Mouse (Mus musculus): ENCODE measurements around the gene Hao2.
A peak's percentile ranks its signal among the peaks of the same experiment; 100 is the strongest.

Gene Hao2

DNA sequence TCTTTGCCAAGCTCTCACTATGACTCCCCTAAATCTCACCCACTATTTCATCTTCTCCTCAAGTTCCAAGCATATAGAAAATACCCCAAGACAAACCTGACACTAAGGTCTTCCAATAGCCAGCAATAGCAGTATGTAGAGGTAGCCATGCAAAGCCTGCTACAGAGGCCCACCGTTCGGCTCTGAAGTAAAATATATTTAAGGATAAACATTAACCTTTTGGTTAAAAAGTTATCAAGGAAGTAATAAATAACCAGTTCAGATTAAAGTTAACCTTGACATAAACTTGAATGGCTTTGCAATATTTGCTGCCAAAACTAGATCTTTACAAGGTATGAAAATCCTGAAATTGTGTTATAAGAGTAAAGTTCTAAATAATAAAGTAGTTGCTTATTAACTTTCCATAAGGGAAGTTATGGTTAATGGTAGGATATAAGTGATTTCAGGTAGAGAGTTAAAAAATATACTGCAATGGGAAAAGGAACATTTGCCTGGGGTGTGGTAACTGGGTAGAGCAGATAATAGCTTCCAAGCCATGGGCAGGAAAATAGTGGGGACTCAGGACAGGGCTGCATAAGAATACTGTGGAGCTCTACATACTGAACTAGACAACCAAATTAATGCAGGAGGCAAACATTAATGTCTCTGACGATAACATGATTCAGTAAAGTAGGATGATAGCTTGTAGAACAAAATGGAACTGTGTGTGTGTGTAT, at the start of gene Hao2:
Gene Hao2, minus strand, starts transcription at position 183 of the 716 bp plus-strand sequence.
- no peak for DNase-seq (ENCODE audit: low read depth, low spot score)

DNA sequence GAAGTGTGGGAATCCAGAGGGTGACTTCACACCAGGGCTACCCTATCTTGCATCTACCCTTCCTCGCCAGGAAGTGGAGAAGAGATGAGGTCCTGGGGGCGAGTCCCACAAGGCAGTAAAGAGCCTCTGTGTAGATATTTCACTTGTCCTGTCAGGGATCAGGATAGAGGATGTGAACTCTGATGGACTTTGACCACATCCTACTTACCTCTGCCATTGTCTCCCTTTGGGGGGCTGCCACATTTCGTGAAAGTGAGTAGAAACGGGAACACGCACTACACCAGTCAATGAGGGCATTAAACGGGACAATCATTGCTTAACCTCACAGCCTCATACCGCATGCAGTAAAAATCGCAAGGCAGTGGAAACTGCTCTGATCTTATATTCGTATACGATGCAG, 48.6 kb upstream of the Hao2 start:
- DNase-seq (ENCODE audit: low read depth, low spot score), result no peak

DNA sequence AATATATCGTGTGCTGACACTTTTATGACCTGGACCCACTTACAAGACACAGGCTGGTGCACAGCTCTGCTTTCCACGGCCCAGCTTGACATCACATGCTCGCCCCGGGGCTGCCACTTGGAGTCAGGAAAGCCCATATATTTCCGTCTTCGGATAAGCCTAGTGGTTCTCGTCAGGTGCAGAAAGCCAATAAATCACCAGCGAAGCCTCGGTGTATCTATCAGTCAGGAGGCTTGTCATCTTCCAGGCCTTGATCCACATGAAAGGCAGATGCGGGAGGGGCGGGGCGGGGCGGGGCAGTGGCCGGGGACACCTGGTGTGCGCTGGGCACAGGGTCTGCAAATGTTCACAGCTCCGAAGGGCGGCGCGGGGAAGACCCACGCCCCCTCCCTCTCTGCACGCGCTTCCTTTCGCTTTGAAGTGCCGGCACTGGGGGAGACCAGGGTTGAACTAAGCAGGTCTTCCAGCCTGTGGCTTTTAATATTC, 48.1 kb upstream of the Hao2 start:
- DNase-seq (ENCODE audit: low read depth, low spot score), result no peak

DNA sequence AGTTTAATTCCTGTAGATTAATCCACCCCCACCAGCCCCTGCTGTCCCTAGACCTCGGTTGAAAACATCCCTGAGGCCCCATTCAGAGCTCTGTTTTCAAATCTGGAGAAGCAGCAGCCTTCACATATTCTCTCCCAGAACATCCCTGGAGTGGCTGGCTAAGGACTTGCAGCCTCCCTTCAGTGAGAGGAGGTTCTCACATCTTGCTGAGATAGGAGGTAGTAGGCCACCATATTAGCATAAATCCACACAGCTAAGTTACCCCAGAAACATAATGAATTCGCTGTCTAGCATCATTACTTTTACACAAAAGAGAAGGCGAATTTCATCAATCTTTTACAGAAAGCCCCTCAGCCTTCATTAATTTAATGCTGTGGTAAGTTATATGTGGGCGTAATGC, 47.2 kb upstream of the Hao2 start:
- DNase-seq (ENCODE audit: low read depth, low spot score), result no peak

DNA sequence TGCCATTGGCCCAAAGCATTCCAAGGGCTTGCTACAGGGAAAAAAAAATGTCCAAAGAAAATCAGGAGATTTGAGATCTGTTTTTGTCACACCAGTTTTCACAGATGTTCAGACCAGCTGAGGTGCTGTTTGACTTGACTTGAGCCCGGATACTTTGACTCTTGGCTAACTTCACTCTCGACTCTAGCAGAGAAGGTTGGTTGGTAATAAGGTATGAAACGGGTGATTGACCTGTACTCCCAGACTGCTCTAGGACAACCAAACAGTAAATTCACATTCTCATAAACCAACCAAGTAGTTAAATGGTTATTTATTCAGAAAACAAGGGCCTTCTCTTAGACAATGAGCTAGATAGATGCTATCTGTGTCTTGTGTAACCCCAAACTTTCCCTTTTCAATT, 43.4 kb upstream of the Hao2 start:
- DNase-seq (ENCODE audit: low read depth, low spot score), result no peak

DNA sequence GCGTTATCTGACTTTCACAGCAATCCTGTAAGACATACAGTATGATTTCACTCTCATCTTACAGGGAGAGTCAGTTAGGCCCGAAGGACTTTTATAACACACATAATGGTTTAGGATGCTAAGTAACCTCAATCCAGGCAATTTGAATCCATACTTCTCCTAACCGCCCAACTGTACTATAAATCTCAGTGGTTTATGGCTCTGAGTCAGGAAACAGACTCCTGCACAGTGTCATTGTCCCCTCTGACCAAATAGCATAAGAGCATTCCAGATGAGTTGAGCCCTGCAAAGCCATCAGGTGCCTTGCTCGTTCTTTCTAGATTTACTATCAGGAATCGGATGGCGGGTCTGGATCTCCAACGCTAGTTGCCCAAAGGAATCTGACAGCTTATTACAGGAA, 41.6 kb upstream of the Hao2 start:
- no peak for DNase-seq (ENCODE audit: low read depth, low spot score)

DNA sequence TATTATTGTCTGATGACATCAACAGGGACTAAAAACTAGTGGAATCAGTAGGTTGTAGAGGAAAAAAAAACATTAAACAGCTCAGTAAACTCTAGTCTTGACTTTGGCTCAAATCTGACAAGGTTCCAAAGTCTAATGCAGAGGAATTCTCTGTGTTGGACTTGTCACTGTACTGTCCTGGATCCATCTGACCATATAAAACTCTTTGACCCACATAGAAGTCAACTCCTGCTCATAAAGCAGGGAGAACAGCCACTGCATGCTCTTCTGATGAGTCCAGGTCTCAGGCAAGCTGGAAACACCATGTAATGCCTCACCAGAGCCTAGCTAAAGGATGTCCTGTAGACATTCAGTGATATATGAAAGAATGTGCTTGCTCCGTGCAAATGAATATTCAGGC, 41.0 kb upstream of the Hao2 start:
- no peak for DNase-seq (ENCODE audit: low read depth, low spot score)

DNA sequence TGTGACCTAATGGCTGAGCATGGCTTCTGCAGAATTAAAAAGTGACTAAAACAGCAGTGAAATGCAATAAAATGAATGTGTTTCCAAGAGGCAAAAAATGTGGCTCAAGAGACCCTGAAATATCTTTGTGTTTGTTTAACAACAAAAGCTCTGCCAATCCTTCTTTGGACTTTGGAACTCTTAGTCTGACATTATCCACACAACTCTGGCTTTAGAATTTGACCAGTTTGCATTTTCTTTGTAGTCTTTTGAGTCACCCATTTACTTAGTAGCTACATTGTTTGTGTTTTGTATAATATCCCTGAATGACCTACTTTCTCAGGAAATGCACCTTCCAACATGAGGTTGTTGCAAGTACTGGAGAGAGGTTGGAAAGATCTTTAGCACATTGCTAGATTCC, 39.4 kb upstream of the Hao2 start:
- DNase-seq (ENCODE audit: low read depth, low spot score), result no peak

DNA sequence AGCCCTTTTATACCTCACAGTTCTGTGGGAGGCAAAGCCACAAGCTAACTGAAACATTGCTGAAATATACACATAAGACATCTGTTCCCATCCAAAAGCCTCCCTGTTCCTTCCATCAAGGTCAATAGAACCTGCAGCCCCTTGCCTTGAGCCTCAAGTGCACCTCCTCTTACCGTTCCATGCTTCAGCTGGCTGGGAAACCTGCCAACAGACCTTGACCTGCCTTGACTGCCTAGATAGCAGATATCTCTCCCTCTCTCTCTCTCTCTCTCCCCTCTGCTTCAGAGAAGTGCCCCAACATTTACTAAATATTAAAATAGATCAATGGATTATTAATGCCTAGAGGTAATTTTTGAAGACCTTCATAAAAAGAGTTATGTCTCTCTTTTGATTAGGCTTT, 38.8 kb upstream of the Hao2 start:
- no peak for DNase-seq (ENCODE audit: low read depth, low spot score)

DNA sequence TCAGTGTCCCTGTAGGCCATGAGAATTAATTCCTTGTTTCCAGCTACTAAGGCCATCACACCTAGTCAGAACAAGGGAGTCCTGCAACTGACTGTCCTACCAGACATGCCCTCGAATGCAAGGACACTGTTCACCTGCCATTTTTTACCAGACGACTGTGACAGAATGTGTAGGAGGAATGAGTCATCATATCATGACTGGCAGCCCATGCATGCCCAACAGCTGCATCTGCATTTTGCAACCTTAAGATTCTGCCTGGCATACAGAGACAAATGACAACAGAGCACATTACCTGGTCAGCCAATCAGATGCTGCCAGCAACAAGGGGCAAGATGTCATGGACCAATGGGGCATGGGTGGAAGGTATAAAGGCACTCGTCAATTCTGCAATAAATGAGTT, 27.4 kb upstream of the Hao2 start:
- DNase-seq (ENCODE audit: low read depth, low spot score), result no peak

DNA sequence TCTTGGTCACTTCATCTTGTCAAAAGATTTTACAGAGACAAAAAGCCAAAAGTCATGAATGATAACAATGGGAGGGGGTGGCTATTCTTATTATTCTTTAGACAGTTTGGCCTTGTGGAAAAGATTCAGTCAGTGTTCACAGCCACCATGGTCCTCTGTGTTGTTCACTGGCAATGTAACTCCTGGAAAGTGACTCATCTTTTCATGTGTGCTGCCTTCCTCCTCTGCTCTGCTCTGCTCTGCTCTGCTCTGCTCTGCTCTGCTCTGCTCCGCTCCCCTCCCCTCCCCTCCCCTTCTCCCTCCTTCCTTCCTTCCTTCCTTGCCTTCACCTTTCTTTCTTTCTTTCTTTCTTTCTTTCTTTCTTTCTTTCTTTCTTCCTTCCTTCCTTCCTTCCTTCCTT, 24.2 kb upstream of the Hao2 start:
- DNase-seq (ENCODE audit: low read depth, low spot score), result no peak

DNA sequence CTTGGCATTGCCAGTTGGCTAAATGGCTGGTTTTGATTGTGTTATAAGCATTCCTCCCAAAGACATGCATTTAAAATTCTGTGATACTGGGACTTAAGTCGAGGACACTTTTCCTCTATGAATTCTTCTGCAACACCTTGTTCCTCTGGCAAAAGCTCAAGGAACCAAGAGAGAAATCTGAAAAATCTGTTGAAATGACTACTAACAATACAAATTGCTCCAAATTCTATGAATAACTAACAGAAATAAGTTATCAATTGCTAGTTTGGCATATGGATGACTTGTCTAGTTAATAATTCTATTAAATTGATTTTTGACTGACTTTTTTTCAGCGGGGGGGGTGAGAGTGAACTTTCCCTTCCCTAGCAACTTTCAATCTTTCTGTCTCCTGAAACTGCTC, 23.8 kb upstream of the Hao2 start:
- DNase-seq (ENCODE audit: low read depth, low spot score), result no peak

DNA sequence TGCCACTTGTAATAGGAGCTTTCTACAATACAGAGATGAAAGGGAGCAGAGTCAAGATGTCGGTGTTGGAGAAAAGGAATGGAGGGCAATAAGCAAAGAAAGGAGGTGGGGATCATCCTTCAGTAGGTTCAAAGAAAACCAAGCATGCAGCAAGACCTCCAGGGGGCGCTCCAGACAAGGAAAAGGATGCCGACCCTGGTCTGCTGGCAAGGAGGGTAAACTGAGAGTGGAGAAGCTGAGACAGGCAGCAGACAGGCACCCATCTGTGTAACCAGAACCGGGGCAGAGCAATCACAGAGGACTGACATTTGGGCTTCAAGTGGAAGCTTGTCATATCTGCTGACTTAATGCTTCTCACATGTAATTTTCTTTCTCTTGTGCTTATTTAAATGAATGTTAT, 22.6 kb upstream of the Hao2 start:
- DNase-seq (ENCODE audit: low read depth, low spot score), result peak; percentile 3

DNA sequence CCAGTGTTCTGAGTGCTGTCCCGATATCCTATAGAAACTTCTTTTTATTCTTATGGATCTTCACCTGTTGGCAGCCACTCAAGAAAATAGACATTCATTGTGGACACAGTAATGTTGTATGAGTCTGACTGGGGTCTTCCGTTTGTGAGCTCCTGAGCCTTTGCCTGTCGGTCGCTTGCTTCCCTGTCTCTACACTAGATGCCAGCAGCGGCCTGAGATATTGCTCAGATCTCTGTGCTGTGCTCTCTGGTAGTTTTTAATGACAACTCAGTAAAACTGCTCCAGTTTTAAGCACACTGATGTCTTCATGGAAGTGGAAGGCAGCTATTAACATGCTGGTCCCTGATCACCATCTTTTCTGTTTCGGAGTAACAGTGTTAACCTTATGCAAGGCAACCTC, 20.6 kb upstream of the Hao2 start:
- DNase-seq (ENCODE audit: low read depth, low spot score), result no peak

DNA sequence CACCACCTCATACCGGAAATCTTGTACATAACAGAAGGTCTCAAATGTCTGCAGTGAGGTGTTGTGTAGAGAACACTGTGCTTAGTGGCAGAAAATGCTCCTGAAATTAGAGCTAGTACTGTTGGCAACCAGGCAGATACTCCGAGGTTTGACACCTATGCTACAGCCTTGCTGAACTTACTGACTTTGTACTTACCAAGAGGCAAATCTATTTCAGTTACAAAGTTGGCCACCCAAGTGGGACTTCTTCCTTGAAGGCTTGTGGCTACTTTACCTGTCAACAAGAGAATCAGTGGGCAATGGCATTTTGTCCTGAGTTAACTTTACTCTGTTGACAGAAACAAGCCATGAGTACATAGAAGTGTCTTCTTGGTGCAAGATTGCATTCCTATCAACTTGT, 4.6 kb upstream of the Hao2 start:
- DNase-seq (ENCODE audit: low read depth, low spot score), result no peak

DNA sequence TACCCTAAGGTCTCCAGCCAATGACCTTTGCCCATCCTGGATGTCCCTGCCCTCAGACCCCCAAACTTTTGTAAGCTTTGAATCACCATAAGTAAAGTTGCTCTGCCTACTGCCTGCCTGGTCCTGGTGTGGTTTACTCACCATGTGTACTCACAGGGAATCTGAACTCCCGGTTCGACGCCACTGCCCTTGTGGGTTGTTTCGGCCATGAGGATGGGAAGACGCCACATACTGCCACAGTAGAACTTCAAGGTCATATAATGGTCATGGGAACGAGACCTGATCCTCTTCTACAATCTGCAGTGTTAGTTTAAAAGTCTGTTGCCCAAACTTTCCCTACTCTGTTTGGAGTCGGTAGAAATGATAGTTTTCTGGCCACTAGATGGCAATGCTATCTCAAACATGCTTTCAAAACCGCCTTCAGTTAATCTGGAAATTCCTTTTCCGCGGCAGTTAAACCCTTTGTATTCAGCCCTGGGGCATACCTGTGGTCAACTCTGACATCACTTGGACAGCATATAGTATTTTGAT, 2.1 kb upstream of the Hao2 start:
- DNase-seq (ENCODE audit: low read depth, low spot score), result no peak

DNA sequence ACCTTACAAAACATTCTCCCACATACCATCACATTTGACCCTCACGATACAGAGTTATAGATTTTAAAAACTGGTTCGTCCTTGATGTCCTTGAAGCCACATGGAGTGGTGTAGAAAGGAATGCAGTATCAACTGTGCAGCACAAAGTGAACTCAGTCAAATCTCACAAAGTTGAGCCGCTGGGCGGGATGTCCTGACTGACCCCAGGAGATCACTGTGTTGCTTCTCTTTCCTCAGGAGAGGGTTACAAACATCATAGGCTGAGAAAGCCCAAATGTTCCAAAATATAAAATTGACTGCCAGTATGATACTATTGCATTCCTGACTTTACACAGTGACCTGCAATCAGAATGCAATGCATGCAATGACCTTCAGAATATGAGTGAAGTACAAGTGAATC, 2.6 kb downstream of the Hao2 start:
- no peak for DNase-seq (ENCODE audit: low read depth, low spot score)

DNA sequence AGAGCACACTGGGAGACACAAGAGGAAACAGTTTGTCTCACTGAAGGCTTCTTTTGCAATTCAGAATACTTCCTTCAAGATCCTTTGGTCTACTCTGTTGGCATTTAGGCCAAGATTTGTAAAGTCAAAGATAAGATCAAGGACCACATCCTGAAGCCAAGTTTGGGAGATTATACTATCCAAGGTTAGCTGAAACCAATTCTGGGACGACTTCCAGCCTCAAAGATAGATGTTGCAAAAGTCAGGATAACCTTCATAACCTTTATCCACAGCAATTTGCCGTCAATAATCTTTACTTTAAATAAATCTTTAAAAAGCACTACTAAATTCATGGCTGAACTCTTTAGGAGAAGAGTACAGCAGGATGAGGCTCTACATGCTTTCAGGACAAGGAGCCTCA, 4.8 kb downstream of the Hao2 start:
- no peak for DNase-seq (ENCODE audit: low read depth, low spot score)

DNA sequence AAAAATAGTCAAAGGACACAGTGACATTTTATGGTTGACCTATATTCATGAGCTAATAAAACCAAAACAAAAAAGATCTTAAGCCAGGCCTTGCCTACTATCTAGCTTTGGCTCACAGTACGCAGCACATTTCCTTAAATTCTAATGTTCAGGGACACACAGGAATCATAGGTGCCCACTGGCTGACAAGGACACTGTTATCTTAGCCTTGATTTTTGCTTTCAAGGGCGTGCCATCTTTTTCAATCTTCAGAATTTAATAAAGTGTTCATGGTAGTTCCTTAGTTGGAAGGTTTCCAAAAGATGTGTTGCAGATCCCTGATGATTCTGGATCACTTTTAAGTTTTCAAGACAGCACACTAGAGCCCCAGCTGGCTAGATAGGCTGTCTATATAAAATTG, 12.2 kb downstream of the Hao2 start:
- DNase-seq (ENCODE audit: low read depth, low spot score), result no peak

DNA sequence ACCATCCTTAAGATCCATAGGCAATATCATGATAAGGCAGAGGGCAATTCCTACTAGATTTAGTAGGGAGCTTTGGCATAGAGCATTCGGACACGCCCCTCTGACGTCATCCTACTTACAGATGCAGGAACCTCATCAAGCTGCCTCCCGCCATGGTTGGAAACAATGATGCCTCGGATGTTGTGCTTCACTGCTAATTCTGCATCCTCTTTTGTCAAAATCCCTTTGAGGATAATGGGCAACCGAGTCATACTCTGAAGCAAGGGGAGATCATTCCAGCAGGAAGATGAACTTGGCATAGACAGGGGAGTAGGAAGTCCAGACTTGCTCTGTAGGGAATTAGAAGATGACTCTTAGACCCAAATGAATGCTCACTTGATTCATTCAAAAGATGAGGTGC, 12.8 kb downstream of the Hao2 start:
- no peak for DNase-seq (ENCODE audit: low read depth, low spot score)

DNA sequence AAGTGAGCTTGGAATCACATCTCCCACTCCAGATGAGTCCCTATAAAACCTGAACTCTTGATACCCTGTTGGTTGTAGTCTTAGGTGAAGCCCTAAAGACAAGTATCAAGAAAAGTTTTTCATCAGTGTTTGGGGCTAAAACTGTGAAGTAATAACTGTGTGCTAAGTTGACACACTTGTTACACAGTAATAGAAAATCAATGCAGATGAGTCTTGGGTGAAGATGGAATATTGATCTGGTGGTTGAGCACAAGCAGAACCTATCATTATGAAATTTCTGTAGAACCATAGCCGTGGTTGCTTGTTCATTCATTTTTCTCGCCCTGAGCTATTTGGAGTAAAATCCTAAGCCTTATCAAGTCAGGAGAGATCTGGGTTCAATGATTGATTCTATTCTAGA, 24.8 kb downstream of the Hao2 start:
- no peak for DNase-seq (ENCODE audit: low read depth, low spot score)

DNA sequence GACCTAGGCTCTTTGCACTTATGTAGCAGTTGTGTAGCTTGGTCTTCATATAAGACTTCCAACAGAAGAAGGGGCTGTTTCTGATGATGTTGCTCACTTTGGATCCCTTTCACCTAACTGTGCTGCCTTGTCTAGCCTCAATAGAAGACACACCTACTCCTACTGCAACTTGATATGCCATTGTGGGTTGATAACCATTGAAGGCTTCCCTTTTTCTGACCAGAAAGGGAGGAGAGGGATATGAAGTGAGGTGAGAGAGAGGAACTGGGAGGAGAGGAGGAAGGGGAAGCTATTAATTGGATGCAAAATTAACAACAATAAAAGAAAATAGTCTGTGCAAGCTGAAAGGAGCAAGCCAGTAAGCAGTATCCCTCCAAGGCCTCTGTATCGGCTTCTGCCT, 30.2 kb downstream of the Hao2 start:
- no peak for DNase-seq (ENCODE audit: low read depth, low spot score)

DNA sequence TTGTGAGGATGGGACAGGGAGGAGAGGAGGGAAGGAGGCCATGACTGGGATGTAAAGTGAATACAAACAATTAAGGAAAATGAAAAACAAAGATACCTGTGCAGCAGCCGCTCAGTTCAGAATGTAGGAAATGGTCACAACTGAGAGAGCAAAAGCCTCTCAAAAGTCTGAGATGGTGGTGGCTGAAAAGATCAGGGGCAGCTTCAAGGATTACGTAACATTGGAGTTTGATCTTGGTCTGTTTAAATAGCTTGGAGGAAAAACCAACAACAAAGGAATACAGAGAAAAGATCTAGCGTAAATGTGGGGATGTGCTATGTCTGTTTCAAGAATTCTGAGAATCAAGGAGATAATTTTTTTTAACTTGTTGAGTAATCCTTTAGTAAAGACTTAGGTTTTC, 33.5 kb downstream of the Hao2 start, which contains the start of gene Hsd3b1:
Gene Hsd3b1, minus strand, starts transcription at position 219 of the 400 bp plus-strand sequence.
- no peak for DNase-seq (ENCODE audit: low read depth, low spot score)

DNA sequence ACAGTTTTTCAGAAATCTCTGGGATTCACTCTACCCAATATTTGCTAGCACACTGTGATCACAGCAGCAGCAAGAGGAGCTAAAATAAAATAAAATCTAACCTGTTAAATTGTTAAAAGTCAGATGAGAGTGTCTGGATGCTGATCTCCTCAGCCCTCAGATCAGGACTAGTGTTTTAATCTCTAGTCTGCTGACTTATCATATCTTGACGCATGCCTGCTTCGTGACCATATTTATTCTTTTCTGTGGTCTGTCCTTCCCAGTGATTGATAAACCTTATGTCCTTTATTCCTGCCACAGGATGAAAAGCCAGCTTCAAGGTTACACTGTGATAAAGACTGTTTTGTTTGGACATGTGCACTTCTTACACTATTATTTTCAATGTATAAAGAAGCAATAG, 35.0 kb downstream of the Hao2 start:
- no peak for DNase-seq (ENCODE audit: low read depth, low spot score)

All from retina, adult 2 months (tissue).